ENCODE assay signal across 8 mouse cellular contexts in genomic region chr9:44343290-44343689, GRCm38 (mm10). TPM values are rescaled to one million over a fixed set of nuclear protein-coding genes. Genes with fewer than 3 reads are reported as not detected.
DNase-seq lines count a peak whose midpoint lies in the region; ATAC-seq and TF ChIP-seq lines count a peak whose summit lies in the region.

No protein-coding gene starts in this region.

- peak overlapping the region; percentile 95 for H3K27ac ChIP-seq in MEL (ENCODE audit: control insufficient read depth, low read depth, low read length)
- 0 out of 2 replicates have a peak overlapping the region, but pooled peaks have one; percentile 38 for H3K27ac ChIP-seq in forebrain, embryonic 16.5 days (ENCODE audit: low read length)
- H3K27ac ChIP-seq in limb, embryonic 10.5 days: peak overlapping the region; percentile 98
- peak overlapping the region; percentile 98 for H3K27ac ChIP-seq in neural tube, embryonic 13.5 days (replicated peaks)

- DNase-seq in adrenal gland, postnatal 36 days: peak; percentile 42 to 51
- no peak for DNase-seq in adrenal gland, postnatal 25 days
- DNase-seq in MEL (ENCODE audit: low read depth, low spot score): peak; percentile 93
- peak; percentile 45 for DNase-seq in limb, embryonic 10.5 days (ENCODE audit: low spot score)
- DNase-seq in layer of hippocampus, adult 9-10 months (ENCODE audit: low spot score): no peak

- peaks cover 8 to 25% of the 10 kb centered on the region in 2 experiments for H3K4me1 ChIP-seq in MEL (ENCODE audit: control insufficient read depth in 1 of 2, insufficient read depth in 2 of 2, low read length in 2 of 2)
- H3K4me1 ChIP-seq in forebrain, embryonic 16.5 days (replicated peaks; ENCODE audit: control insufficient read depth, insufficient read depth, low read length): peaks cover 10% of the 10 kb centered on the region
- peaks cover 20% of the 10 kb centered on the region for H3K4me1 ChIP-seq in limb, embryonic 10.5 days
- peaks cover 16% of the 10 kb centered on the region for H3K4me1 ChIP-seq in neural tube, embryonic 13.5 days (replicated peaks)

- peak overlapping the region; percentile 90 for H3K9ac ChIP-seq in MEL (ENCODE audit: control insufficient read depth, low read depth, low read length, poor library complexity, severe bottlenecking)
- peak overlapping the region; percentile 85 for H3K9ac ChIP-seq in forebrain, embryonic 16.5 days (replicated peaks; ENCODE audit: low read depth, low read length)
- peak overlapping the region; percentile 83 for H3K9ac ChIP-seq in neural tube, embryonic 13.5 days

- TF ChIP-seq RAD21 in MEL (IDR thresholded peaks at IDR 0.05; ENCODE audit: low read depth, low read length): no peak

- H3K79me2 ChIP-seq in MEL (ENCODE audit: control insufficient read depth, insufficient read depth, low read length, poor library complexity): peaks cover 25% of the 10 kb centered on the region

- H3K9me3 ChIP-seq in MEL (replicated peaks; ENCODE audit: insufficient read depth, low read length): no peaks in the 10 kb centered on the region
- H3K9me3 ChIP-seq in forebrain, embryonic 16.5 days (ENCODE audit: control insufficient read depth, low read length): no peaks in the 10 kb centered on the region
- H3K9me3 ChIP-seq in limb, embryonic 10.5 days (replicated peaks): no peaks in the 10 kb centered on the region
- no peaks in the 10 kb centered on the region for H3K9me3 ChIP-seq in neural tube, embryonic 13.5 days

- WGBS in forebrain, embryonic 16.5 days: 9% methylated on average over 6 of the region's 6 CpGs
- 17% methylated on average over 6 of the region's 6 CpGs for WGBS in limb, embryonic 10.5 days
- 15% methylated on average over 6 of the region's 6 CpGs for WGBS in neural tube, embryonic 13.5 days

- peak overlapping the region; percentile 69 to 71 for H3K4me3 ChIP-seq in MEL (ENCODE audit: control insufficient read depth in 1 of 2, insufficient read depth in 1 of 2, low read depth in 2 of 2, low read length in 2 of 2)
- H3K4me3 ChIP-seq in forebrain, embryonic 16.5 days (replicated peaks; ENCODE audit: low read length): peak overlapping the region; percentile 92
- peak overlapping the region; percentile 95 for H3K4me3 ChIP-seq in limb, embryonic 10.5 days
- H3K4me3 ChIP-seq in neural tube, embryonic 13.5 days: peak overlapping the region; percentile 79

- H3K27me3 ChIP-seq in MEL (ENCODE audit: control insufficient read depth in 1 of 2, insufficient read depth in 2 of 2, low read length in 2 of 2): no peaks in the 10 kb centered on the region
- no peaks in the 10 kb centered on the region for H3K27me3 ChIP-seq in forebrain, embryonic 16.5 days (replicated peaks; ENCODE audit: control insufficient read depth, insufficient read depth, low read length)
- no peaks in the 10 kb centered on the region for H3K27me3 ChIP-seq in limb, embryonic 10.5 days (ENCODE audit: low read depth, poor library complexity, severe bottlenecking)
- H3K27me3 ChIP-seq in neural tube, embryonic 13.5 days: no peaks in the 10 kb centered on the region

- peaks cover 0 to 27% of the 10 kb centered on the region in 2 experiments; a peak in 2 of 4 replicates for H3K36me3 ChIP-seq in MEL (ENCODE audit: control insufficient read depth in 1 of 2, insufficient read depth in 2 of 2, low read length in 2 of 2)
- H3K36me3 ChIP-seq in forebrain, embryonic 16.5 days (ENCODE audit: control insufficient read depth, insufficient read depth): peaks cover 15% of the 10 kb centered on the region
- H3K36me3 ChIP-seq in limb, embryonic 10.5 days: peaks cover 64% of the 10 kb centered on the region
- H3K36me3 ChIP-seq in neural tube, embryonic 13.5 days: peaks cover 50% of the 10 kb centered on the region

- peak; percentile 94 to 96 for TF ChIP-seq EP300 in MEL (IDR thresholded peaks at IDR 0.05; ENCODE audit: low read depth in 1 of 2, low read length in 2 of 2)

- TF ChIP-seq POLR2A in MEL (IDR thresholded peaks at IDR 0.05; ENCODE audit: control insufficient read depth in 1 of 2, insufficient read depth in 1 of 2, low read depth in 1 of 2, low read length in 2 of 2, poor library complexity in 1 of 2): no peak

- TF ChIP-seq CTCF in MEL (IDR thresholded peaks at IDR 0.05 in 2 of 3, conservative IDR thresholded peaks at IDR 0.05 in 1 of 3; ENCODE audit: control insufficient read depth in 1 of 3, insufficient read depth in 1 of 3, low read depth in 2 of 3, low read length in 3 of 3, poor library complexity in 1 of 3, severe bottlenecking in 1 of 3): no peak

- ATAC-seq in forebrain, embryonic 16.5 days: peak; percentile 2; the same call in 1 of the 2 replicates
- peak; percentile 17; the same call in 1 of the 2 replicates for ATAC-seq in neural tube, embryonic 13.5 days (ENCODE audit: low read depth)
- no peak; the same call in none of the 2 replicates for ATAC-seq in frontal cortex, adult (ENCODE audit: low TSS enrichment)

- peak overlapping the region; percentile 71 for H3K4me2 ChIP-seq in forebrain, embryonic 16.5 days (ENCODE audit: low read length)
- H3K4me2 ChIP-seq in neural tube, embryonic 13.5 days: peak overlapping the region; percentile 77

TF ChIP-seq in MEL, 35 proteins besides CTCF, POLR2A, EP300 and RAD21 (continues in another document):
- no peak for TF ChIP-seq MAFK (IDR thresholded peaks at IDR 0.05; ENCODE audit: borderline replicate concordance, low read depth, low read length)
- TF ChIP-seq BHLHE40 (IDR thresholded peaks at IDR 0.05; ENCODE audit: borderline replicate concordance, low read depth, low read length): no peak
- 0 out of 2 replicates have a peak, but pooled peaks have one; percentile 56 for TF ChIP-seq MAX (IDR thresholded peaks at IDR 0.05; ENCODE audit: low read length)
- 0 out of 2 replicates have a peak, but pooled peaks have one; percentile 60 for TF ChIP-seq CHD1 (IDR thresholded peaks at IDR 0.05; ENCODE audit: low read depth, low read length)
- TF ChIP-seq NRF1 (IDR thresholded peaks at IDR 0.05; ENCODE audit: insufficient read depth, low read depth, low read length, poor library complexity, severe bottlenecking): no peak
- no peak for TF ChIP-seq JUND (IDR thresholded peaks at IDR 0.05; ENCODE audit: low read depth, low read length)
- TF ChIP-seq MEF2A (IDR thresholded peaks at IDR 0.05; ENCODE audit: extremely low read depth, insufficient replicate concordance, low read depth, low read length, poor library complexity, severe bottlenecking): 0 out of 2 replicates have a peak, but pooled peaks have one; percentile 47
- TF ChIP-seq USF1 (IDR thresholded peaks at IDR 0.05; ENCODE audit: low read depth, low read length): no peak

RNA-seq across cellular contexts. Expression of gene Hmbs, which starts 0.7 kb away (rescaled TPM):
- total RNA-seq in adrenal gland, postnatal 36 days (2021): 10 to 100 TPM; 61.8 to 98.3 TPM
- total RNA-seq in adrenal gland, postnatal 25 days (2021): 81.2 and 102 TPM in 2 replicates
- total RNA-seq in MEL (2012; rRNA removed): 110 and 145 TPM in 2 replicates
- 100 to 1,000 TPM in 1 of 2 experiments, not detected in 1; 138 TPM for polyA plus RNA-seq in MEL (2012; ENCODE audit: insufficient read depth in 1 of 2, insufficient read length in 2 of 2, low read depth in 1 of 2, low replicate concordance in 2 of 2, missing spikeins in 1 of 2)
- 64.3 and 64.7 TPM in 2 replicates for polyA plus RNA-seq in forebrain, embryonic 16.5 days (2015; fragmentation: Nextera tagmentation; extraction: Ambion mirVana)
- polyA plus RNA-seq in limb, embryonic 10.5 days (2016; fragmentation: Nextera tagmentation; extraction: Ambion mirVana): 174 and 195 TPM in 2 replicates
- 58.2 and 59.4 TPM in 2 replicates for polyA plus RNA-seq in neural tube, embryonic 13.5 days (2015; fragmentation: Nextera tagmentation; extraction: Ambion mirVana)

RNA-seq across cellular contexts. Expression of gene H2afx, which starts 8.8 kb away (rescaled TPM):
- 10 to 100 TPM; 41.3 to 47.7 TPM for total RNA-seq in adrenal gland, postnatal 36 days (2021)
- 56.5 and 65.2 TPM in 2 replicates for total RNA-seq in adrenal gland, postnatal 25 days (2021)
- total RNA-seq in MEL (2012; rRNA removed): 805 and 828 TPM in 2 replicates
- polyA plus RNA-seq in MEL (2012; ENCODE audit: insufficient read depth in 1 of 2, insufficient read length in 2 of 2, low read depth in 1 of 2, low replicate concordance in 2 of 2, missing spikeins in 1 of 2): 10 to 100 TPM in 1 of 2 experiments, not detected in 1; 89.6 TPM
- 182 and 199 TPM in 2 replicates for polyA plus RNA-seq in forebrain, embryonic 16.5 days (2015; fragmentation: Nextera tagmentation; extraction: Ambion mirVana)
- polyA plus RNA-seq in limb, embryonic 10.5 days (2016; fragmentation: Nextera tagmentation; extraction: Ambion mirVana): 515 and 551 TPM in 2 replicates
- 131 TPM in 2 replicates for polyA plus RNA-seq in neural tube, embryonic 13.5 days (2015; fragmentation: Nextera tagmentation; extraction: Ambion mirVana)

RNA-seq across cellular contexts. Expression of gene Dpagt1, which starts 17.5 kb away (rescaled TPM):
- total RNA-seq in adrenal gland, postnatal 36 days (2021): 10 to 100 TPM; 25.3 to 32.7 TPM
- 34.3 and 34.5 TPM in 2 replicates for total RNA-seq in adrenal gland, postnatal 25 days (2021)
- total RNA-seq in MEL (2012; rRNA removed): 12.7 and 14.9 TPM in 2 replicates
- 10 to 100 TPM in 1 of 2 experiments, not detected in 1; 43.5 TPM for polyA plus RNA-seq in MEL (2012; ENCODE audit: insufficient read depth in 1 of 2, insufficient read length in 2 of 2, low read depth in 1 of 2, low replicate concordance in 2 of 2, missing spikeins in 1 of 2)
- 35.2 and 35.7 TPM in 2 replicates for polyA plus RNA-seq in forebrain, embryonic 16.5 days (2015; fragmentation: Nextera tagmentation; extraction: Ambion mirVana)
- 45.3 and 46.9 TPM in 2 replicates for polyA plus RNA-seq in limb, embryonic 10.5 days (2016; fragmentation: Nextera tagmentation; extraction: Ambion mirVana)
- 37.3 and 41.2 TPM in 2 replicates for polyA plus RNA-seq in neural tube, embryonic 13.5 days (2015; fragmentation: Nextera tagmentation; extraction: Ambion mirVana)

RNA-seq across cellular contexts. Expression of gene Vps11, which starts 18.2 kb away (rescaled TPM):
- 10 to 100 TPM; 53.0 to 72.7 TPM for total RNA-seq in adrenal gland, postnatal 36 days (2021)
- 52.4 and 74.6 TPM in 2 replicates for total RNA-seq in adrenal gland, postnatal 25 days (2021)
- 18.4 and 18.6 TPM in 2 replicates for total RNA-seq in MEL (2012; rRNA removed)
- 10 to 100 TPM in 1 of 2 experiments, not detected in 1; 27.1 TPM for polyA plus RNA-seq in MEL (2012; ENCODE audit: insufficient read depth in 1 of 2, insufficient read length in 2 of 2, low read depth in 1 of 2, low replicate concordance in 2 of 2, missing spikeins in 1 of 2)
- polyA plus RNA-seq in forebrain, embryonic 16.5 days (2015; fragmentation: Nextera tagmentation; extraction: Ambion mirVana): 46.5 and 47.0 TPM in 2 replicates
- polyA plus RNA-seq in limb, embryonic 10.5 days (2016; fragmentation: Nextera tagmentation; extraction: Ambion mirVana): 29.3 and 32.2 TPM in 2 replicates
- polyA plus RNA-seq in neural tube, embryonic 13.5 days (2015; fragmentation: Nextera tagmentation; extraction: Ambion mirVana): 36.5 and 39.2 TPM in 2 replicates

RNA-seq across cellular contexts. Expression of gene C2cd2l, which starts 23.2 kb away (rescaled TPM):
- 10 to 100 TPM; 37.6 to 50.6 TPM for total RNA-seq in adrenal gland, postnatal 36 days (2021)
- 43.3 and 48.8 TPM in 2 replicates for total RNA-seq in adrenal gland, postnatal 25 days (2021)
- total RNA-seq in MEL (2012; rRNA removed): 4.3 and 4.7 TPM in 2 replicates
- 10 to 100 TPM in 1 of 2 experiments, not detected in 1; 10.9 TPM for polyA plus RNA-seq in MEL (2012; ENCODE audit: insufficient read depth in 1 of 2, insufficient read length in 2 of 2, low read depth in 1 of 2, low replicate concordance in 2 of 2, missing spikeins in 1 of 2)
- polyA plus RNA-seq in forebrain, embryonic 16.5 days (2015; fragmentation: Nextera tagmentation; extraction: Ambion mirVana): 29.0 and 31.4 TPM in 2 replicates
- 6.9 and 9.9 TPM in 2 replicates for polyA plus RNA-seq in limb, embryonic 10.5 days (2016; fragmentation: Nextera tagmentation; extraction: Ambion mirVana)
- polyA plus RNA-seq in neural tube, embryonic 13.5 days (2015; fragmentation: Nextera tagmentation; extraction: Ambion mirVana): 22.9 and 28.7 TPM in 2 replicates

Comparison
In these comparisons a context has a peak if more than half of its experiments do, and no peak if none do; other contexts are left out.
1. DNase-seq: peak in adrenal gland, postnatal 36 days (2 of 2), MEL (single experiment) and limb, embryonic 10.5 days (single experiment); none in adrenal gland, postnatal 25 days (single experiment) and layer of hippocampus, adult 9-10 months (single experiment).
2. H3K27ac ChIP-seq: peak in every context shown above with its lines; median percentile 98 in limb, embryonic 10.5 days; 98 in neural tube, embryonic 13.5 days; 95 in MEL; 38 in forebrain, embryonic 16.5 days.
3. Peak in every context shown above with its lines, with median percentiles within 50 percentile points of each other: H3K4me3 ChIP-seq and H3K9ac ChIP-seq.